ENCODE assay signal across 11 mouse cellular contexts in genomic region chr9:118674761-118675160, GRCm38 (mm10).
DNase-seq lines count a peak whose midpoint lies in the region; ATAC-seq lines count a peak whose summit lies in the region.
"Had no signal": no experiment of that assay in that cellular context is flagged by ENCODE, and none has a peak within 500 bp of the region (broad histone marks: within the 10 kb centered on the region; RNA-seq: fewer than 3 reads in every experiment).

No protein-coding gene starts in this region.

- H3K4me1 ChIP-seq in kidney, embryonic 16.5 days (ENCODE audit: insufficient read depth, low read length) = no peaks in the 10 kb centered on the region
- H3K4me1 ChIP-seq in liver, embryonic 13.5 days (replicated peaks) = peaks cover 18% of the 10 kb centered on the region
- H3K4me1 ChIP-seq in forebrain, embryonic 16.5 days (replicated peaks; ENCODE audit: control insufficient read depth, insufficient read depth, low read length) = peaks cover 3% of the 10 kb centered on the region; the same call in 1 of the 2 replicates

- H3K27ac ChIP-seq in kidney, embryonic 16.5 days (ENCODE audit: low read length) = no peak overlapping the region
- no peak overlapping the region for H3K27ac ChIP-seq in liver, embryonic 13.5 days
- no peak overlapping the region for H3K27ac ChIP-seq in forebrain, embryonic 16.5 days (ENCODE audit: low read length)
- H3K27ac ChIP-seq: embryonic facial prominence, embryonic 13.5 days; hindbrain, embryonic 12.5 days; neural tube, embryonic 12.5 days; stomach, embryonic 15.5 days had no signal

- WGBS in kidney, embryonic 16.5 days = 92% methylated on average over 22 of the region's 22 CpGs
- WGBS in liver, embryonic 13.5 days (ENCODE audit: insufficient replicate concordance) = 75% methylated on average over 21 of the region's 22 CpGs
- 91% methylated on average over 21 of the region's 22 CpGs for WGBS in forebrain, embryonic 16.5 days

- H3K36me3 ChIP-seq in kidney, embryonic 16.5 days (ENCODE audit: insufficient read depth, low read length) = peaks cover 28% of the 10 kb centered on the region
- H3K36me3 ChIP-seq in liver, embryonic 13.5 days = no peaks in the 10 kb centered on the region
- no peaks in the 10 kb centered on the region for H3K36me3 ChIP-seq in forebrain, embryonic 16.5 days (ENCODE audit: control insufficient read depth, insufficient read depth)
- H3K36me3 ChIP-seq: neural tube, embryonic 12.5 days; stomach, embryonic 15.5 days had no signal

- no peaks in the 10 kb centered on the region for H3K27me3 ChIP-seq in kidney, embryonic 16.5 days (ENCODE audit: insufficient read depth, low read length)
- no peaks in the 10 kb centered on the region for H3K27me3 ChIP-seq in liver, embryonic 13.5 days
- no peaks in the 10 kb centered on the region for H3K27me3 ChIP-seq in forebrain, embryonic 16.5 days (replicated peaks; ENCODE audit: control insufficient read depth, insufficient read depth, low read length)
- H3K27me3 ChIP-seq: embryonic facial prominence, embryonic 13.5 days; hindbrain, embryonic 12.5 days; neural tube, embryonic 12.5 days; stomach, embryonic 15.5 days had no signal

- H3K4me2 ChIP-seq in kidney, embryonic 16.5 days (replicated peaks; ENCODE audit: low read depth, low read length) = no peak overlapping the region
- no peak overlapping the region for H3K4me2 ChIP-seq in liver, embryonic 13.5 days
- H3K4me2 ChIP-seq in forebrain, embryonic 16.5 days (ENCODE audit: low read length) = no peak overlapping the region
- H3K4me2 ChIP-seq: embryonic facial prominence, embryonic 13.5 days; hindbrain, embryonic 12.5 days; neural tube, embryonic 12.5 days; stomach, embryonic 15.5 days had no signal

- ATAC-seq in kidney, embryonic 16.5 days (ENCODE audit: low FRiP score, low TSS enrichment) = no peak
- ATAC-seq in liver, embryonic 13.5 days (ENCODE audit: low read depth) = peak; percentile 37; the same call in 1 of the 2 replicates
- no peak for ATAC-seq in forebrain, embryonic 16.5 days

- H3K4me3 ChIP-seq in kidney, embryonic 16.5 days (ENCODE audit: low read length) = no peak overlapping the region
- no peak overlapping the region for H3K4me3 ChIP-seq in liver, embryonic 13.5 days (replicated peaks)
- H3K4me3 ChIP-seq in forebrain, embryonic 16.5 days (replicated peaks; ENCODE audit: low read length) = no peak overlapping the region
- H3K4me3 ChIP-seq: embryonic facial prominence, embryonic 13.5 days; hindbrain, embryonic 12.5 days; neural tube, embryonic 12.5 days; stomach, embryonic 15.5 days had no signal

- H3K9me3 ChIP-seq in kidney, embryonic 16.5 days (ENCODE audit: low read length) = no peaks in the 10 kb centered on the region
- no peaks in the 10 kb centered on the region for H3K9me3 ChIP-seq in liver, embryonic 13.5 days (replicated peaks)
- H3K9me3 ChIP-seq in forebrain, embryonic 16.5 days (ENCODE audit: control insufficient read depth, low read length) = no peaks in the 10 kb centered on the region
- H3K9me3 ChIP-seq: embryonic facial prominence, embryonic 13.5 days; hindbrain, embryonic 12.5 days; neural tube, embryonic 12.5 days; stomach, embryonic 15.5 days had no signal

- H3K9ac ChIP-seq in kidney, embryonic 16.5 days (replicated peaks; ENCODE audit: low read length) = no peak overlapping the region
- no peak overlapping the region for H3K9ac ChIP-seq in liver, embryonic 13.5 days
- no peak overlapping the region for H3K9ac ChIP-seq in forebrain, embryonic 16.5 days (replicated peaks; ENCODE audit: low read depth, low read length)
- H3K9ac ChIP-seq: embryonic facial prominence, embryonic 13.5 days; hindbrain, embryonic 12.5 days; neural tube, embryonic 12.5 days; stomach, embryonic 15.5 days had no signal

- peak; percentile 41 for DNase-seq in kidney, postnatal 10 days
- peak; percentile 52 for DNase-seq in CD4-positive helper T cell, adult 2 months (ENCODE audit: low read depth, low spot score)
- DNase-seq in R1 (ENCODE audit: low read depth, low spot score) = peak; percentile 37
- no peak for DNase-seq in liver, embryonic 13.5 days
- no peak for DNase-seq in yolk sac, embryonic 10.5 days (ENCODE audit: low spot score)

Comparison
In these comparisons a context has a peak if more than half of its experiments do, and no peak if none do; other contexts are left out.
1. DNase-seq: peak in kidney, postnatal 10 days (single experiment), CD4-positive helper T cell, adult 2 months (single experiment) and R1 (single experiment); none in liver, embryonic 13.5 days (single experiment) and yolk sac, embryonic 10.5 days (single experiment).